ENCODE assay signal across 11 mouse cellular contexts in genomic region chr2:165955386-165955785, GRCm38 (mm10). TPM values are rescaled to one million over a fixed set of nuclear protein-coding genes. Genes with fewer than 3 reads are reported as not detected.
DNase-seq lines count a peak whose midpoint lies in the region; ATAC-seq and TF ChIP-seq lines count a peak whose summit lies in the region.
"Had no signal": no experiment of that assay in that cellular context is flagged by ENCODE, and none has a peak within 500 bp of the region (broad histone marks: within the 10 kb centered on the region; RNA-seq: fewer than 3 reads in every experiment).

No protein-coding gene starts in this region.

- H3K36me3 ChIP-seq in kidney, embryonic 15.5 days: no peaks in the 10 kb centered on the region
- peaks cover 3% of the 10 kb centered on the region for H3K36me3 ChIP-seq in megakaryocyte, embryonic 14.5 days (replicated peaks; ENCODE audit: low read length)
- no peaks in the 10 kb centered on the region for H3K36me3 ChIP-seq in hindbrain, embryonic 14.5 days (replicated peaks; ENCODE audit: control insufficient read depth, insufficient read depth)

- WGBS in kidney, embryonic 15.5 days: 82% methylated on average over 8 of the region's 8 CpGs
- WGBS in hindbrain, embryonic 14.5 days: 88% methylated on average over 8 of the region's 8 CpGs

- H3K4me2 ChIP-seq in kidney, embryonic 15.5 days: no peak overlapping the region
- H3K4me2 ChIP-seq in hindbrain, embryonic 14.5 days (replicated peaks): no peak overlapping the region

- no peaks in the 10 kb centered on the region for H3K27me3 ChIP-seq in kidney, embryonic 15.5 days
- no peaks in the 10 kb centered on the region for H3K27me3 ChIP-seq in megakaryocyte, embryonic 14.5 days (replicated peaks)
- H3K27me3 ChIP-seq in hindbrain, embryonic 14.5 days (ENCODE audit: control insufficient read depth, insufficient read depth, low read length): no peaks in the 10 kb centered on the region

- peaks cover 24% of the 10 kb centered on the region for H3K4me1 ChIP-seq in kidney, embryonic 15.5 days
- peaks cover 64% of the 10 kb centered on the region for H3K4me1 ChIP-seq in bone marrow macrophage, adult 2 months (ENCODE audit: control insufficient read depth, insufficient read depth, low read length)
- peaks cover 95% of the 10 kb centered on the region for H3K4me1 ChIP-seq in megakaryocyte, embryonic 14.5 days
- H3K4me1 ChIP-seq in hindbrain, embryonic 14.5 days (replicated peaks; ENCODE audit: control insufficient read depth, insufficient read depth, low read length): no peaks in the 10 kb centered on the region

- TF ChIP-seq POLR2A in bone marrow macrophage, adult 2 months (IDR thresholded peaks at IDR 0.05; ENCODE audit: borderline replicate concordance, low read depth, low read length): no peak

- H3K9me3 ChIP-seq in kidney, embryonic 15.5 days (replicated peaks): no peaks in the 10 kb centered on the region
- no peaks in the 10 kb centered on the region for H3K9me3 ChIP-seq in megakaryocyte, embryonic 14.5 days
- no peaks in the 10 kb centered on the region for H3K9me3 ChIP-seq in hindbrain, embryonic 14.5 days (ENCODE audit: control insufficient read depth, low read length)

- H3K27ac ChIP-seq in kidney, embryonic 15.5 days: peak overlapping the region; percentile 82
- H3K27ac ChIP-seq in bone marrow macrophage, adult 2 months (ENCODE audit: insufficient read depth, low read depth, low read length): peak overlapping the region; percentile 99
- H3K27ac ChIP-seq in hindbrain, embryonic 14.5 days: no peak overlapping the region

- no peak for ATAC-seq in CD4-positive, CD25-positive, alpha-beta regulatory T cell, adult 4 months
- no peak for ATAC-seq in kidney, embryonic 15.5 days (replicated peaks; ENCODE audit: low FRiP score)
- no peak for ATAC-seq in hindbrain, embryonic 14.5 days (ENCODE audit: low FRiP score)
- ATAC-seq: hindbrain, embryonic 16.5 days had no signal

- H3K4me3 ChIP-seq in kidney, embryonic 15.5 days (replicated peaks): no peak overlapping the region
- H3K4me3 ChIP-seq in bone marrow macrophage, adult 2 months (ENCODE audit: insufficient read depth, low read length): no peak overlapping the region
- H3K4me3 ChIP-seq in megakaryocyte, embryonic 14.5 days (replicated peaks): peak overlapping the region; percentile 62
- H3K4me3 ChIP-seq in hindbrain, embryonic 14.5 days (replicated peaks; ENCODE audit: low read length): no peak overlapping the region

- DNase-seq in CD4-positive, CD25-positive, alpha-beta regulatory T cell, adult 2 months (ENCODE audit: low read depth, low spot score): peak; percentile 50
- no peak for DNase-seq in kidney, adult 8-10 months
- no peak for DNase-seq in ovary, postnatal 10 days (ENCODE audit: low spot score)
- no peak for DNase-seq in hindbrain, embryonic 14.5 days (ENCODE audit: low spot score)
- DNase-seq: cerebellum, adult 9-10 months; right cerebral cortex, postnatal 4 days had no signal

- TF ChIP-seq CTCF in bone marrow macrophage, adult 2 months (IDR thresholded peaks at IDR 0.05; ENCODE audit: low read depth, low read length): no peak

- no peak overlapping the region for H3K9ac ChIP-seq in kidney, embryonic 15.5 days
- H3K9ac ChIP-seq in hindbrain, embryonic 14.5 days: no peak overlapping the region

RNA-seq across cellular contexts. Expression of gene Ncoa3, which starts 37.0 kb away (rescaled TPM):
- polyA plus RNA-seq in CD4-positive, CD25-positive, alpha-beta regulatory T cell, adult 4 months (2017; shearing (Covaris generic)): 10 to 100 TPM; 78.6 to 87.5 TPM
- 17.4 and 19.2 TPM in 2 replicates for polyA plus RNA-seq in kidney, embryonic 15.5 days (2015; fragmentation: Nextera tagmentation; extraction: Ambion mirVana)
- 118 and 119 TPM in 2 replicates for polyA plus RNA-seq in bone marrow macrophage, adult 2 months (2012; ENCODE audit: insufficient read depth, insufficient read length, missing spikeins)
- 22.7 and 35.4 TPM in 2 replicates for polyA plus RNA-seq in megakaryocyte, embryonic 14.5 days (2012; ENCODE audit: insufficient read depth, low replicate concordance)
- polyA plus RNA-seq in hindbrain, embryonic 14.5 days (2014; fragmentation: Nextera tagmentation; extraction: Ambion mirVana): 15.5 and 18.1 TPM in 2 replicates

RNA-seq across cellular contexts. Expression of gene Zmynd8, which starts 56.6 kb away (rescaled TPM):
- 10 to 100 TPM; 66.6 to 75.4 TPM for polyA plus RNA-seq in CD4-positive, CD25-positive, alpha-beta regulatory T cell, adult 4 months (2017; shearing (Covaris generic))
- polyA plus RNA-seq in kidney, embryonic 15.5 days (2015; fragmentation: Nextera tagmentation; extraction: Ambion mirVana): 67.1 and 68.3 TPM in 2 replicates
- 97.8 and 99.5 TPM in 2 replicates for polyA plus RNA-seq in bone marrow macrophage, adult 2 months (2012; ENCODE audit: insufficient read depth, insufficient read length, missing spikeins)
- polyA plus RNA-seq in megakaryocyte, embryonic 14.5 days (2012; ENCODE audit: insufficient read depth, low replicate concordance): 41.0 and 57.7 TPM in 2 replicates
- 55.4 and 63.4 TPM in 2 replicates for polyA plus RNA-seq in hindbrain, embryonic 14.5 days (2014; fragmentation: Nextera tagmentation; extraction: Ambion mirVana)
